Mouse (Mus musculus): ENCODE data around the gene Tbrg1. TPM values are rescaled to one million over a fixed set of nuclear protein-coding genes. Genes with fewer than 3 reads are reported as not detected.

The Tbrg1 gene
- polyA plus RNA-seq, 1 experiment: 159 TPM

DNA sequence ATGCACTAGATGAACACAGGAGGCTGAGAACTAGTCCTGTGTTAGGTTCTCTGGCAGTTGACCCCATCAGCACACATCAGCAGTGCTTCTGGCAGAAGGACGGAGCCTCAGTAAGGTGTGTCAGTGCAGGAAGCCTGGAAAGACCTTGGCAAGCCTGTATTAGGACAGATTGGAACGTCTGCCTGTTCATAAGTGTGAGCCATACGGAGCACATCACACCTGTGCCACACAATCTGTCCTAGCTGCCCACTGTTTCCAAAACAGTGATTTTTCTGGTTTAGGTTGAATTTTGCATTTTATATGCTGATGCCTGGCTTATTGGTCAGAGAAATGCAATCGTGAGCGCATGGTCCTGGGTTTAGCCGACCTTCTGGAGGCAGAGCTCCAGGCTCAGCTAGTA, 35.8 kb downstream of the Tbrg1 start:
- H3K4me3 ChIP-seq (ENCODE audit: insufficient read depth, low read length): no peak overlapping the region
- H3K27ac ChIP-seq (ENCODE audit: insufficient read depth, low read length): no peak overlapping the region
- H3K4me1 ChIP-seq (ENCODE audit: control insufficient read depth, insufficient read depth, low read length): no peaks in the 10 kb centered on the region
- TF ChIP-seq CTCF (IDR thresholded peaks at IDR 0.05; ENCODE audit: borderline replicate concordance, insufficient read depth, low read length) (no peak), POLR2A (IDR thresholded peaks at IDR 0.05; ENCODE audit: low read depth, low read length) (no peak)

DNA sequence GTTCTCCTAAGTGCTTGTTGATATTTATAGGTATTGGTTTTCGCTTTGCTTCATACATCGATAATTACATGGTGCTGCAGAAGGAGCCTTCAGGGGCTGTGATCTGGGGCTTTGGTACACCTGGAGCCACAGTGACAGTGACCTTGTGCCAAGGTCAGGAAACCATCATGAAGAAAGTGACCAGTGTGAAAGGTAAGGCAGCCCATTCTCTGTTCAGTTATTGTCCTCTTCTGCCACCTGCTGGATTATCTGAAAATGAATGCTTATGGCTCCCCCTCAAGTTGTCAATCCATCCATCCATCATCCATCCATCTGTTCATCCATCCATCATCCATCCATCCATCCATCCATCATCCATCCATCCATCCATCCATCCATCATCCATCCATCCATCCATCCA, 40.3 kb downstream of the Tbrg1 start:
- Histone ChIP-seq H3K27ac (ENCODE audit: insufficient read depth, low read length) (no peak overlapping the region), H3K4me3 (ENCODE audit: insufficient read depth, low read length) (no peak overlapping the region), H3K4me1 (ENCODE audit: control insufficient read depth, insufficient read depth, low read length) (no peaks in the 10 kb centered on the region)
- no peak for TF ChIP-seq POLR2A (IDR thresholded peaks at IDR 0.05; ENCODE audit: low read depth, low read length)
- TF ChIP-seq CTCF (IDR thresholded peaks at IDR 0.05; ENCODE audit: borderline replicate concordance, insufficient read depth, low read length): peak; percentile 19; the same call in 1 of the 2 replicates

DNA sequence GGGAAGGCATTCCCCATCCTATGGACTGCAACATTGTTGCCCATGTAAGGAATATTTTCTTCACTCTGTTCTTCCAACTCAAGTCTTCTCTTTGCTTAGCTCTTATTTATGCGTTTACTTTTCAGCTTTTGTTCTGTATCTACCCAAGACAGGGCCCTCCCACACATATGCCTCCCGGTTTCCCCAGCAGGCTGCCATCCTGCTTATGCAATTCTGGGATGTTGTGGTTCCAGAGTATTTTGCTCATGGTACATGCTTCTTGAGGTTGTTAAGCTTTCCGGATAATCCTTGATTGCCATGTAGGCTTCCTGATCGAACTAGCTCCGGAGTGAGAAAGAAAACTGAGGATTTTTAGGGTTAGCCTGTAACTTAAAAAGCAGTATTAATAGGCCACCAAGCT, 41.9 kb downstream of the Tbrg1 start:
- H3K4me3 ChIP-seq (ENCODE audit: insufficient read depth, low read length): no peak overlapping the region
- TF ChIP-seq POLR2A (IDR thresholded peaks at IDR 0.05; ENCODE audit: low read depth, low read length): no peak
- TF ChIP-seq CTCF (IDR thresholded peaks at IDR 0.05; ENCODE audit: borderline replicate concordance, insufficient read depth, low read length): no peak
- no peaks in the 10 kb centered on the region for H3K4me1 ChIP-seq (ENCODE audit: control insufficient read depth, insufficient read depth, low read length)
- no peak overlapping the region for H3K27ac ChIP-seq (ENCODE audit: insufficient read depth, low read length)

DNA sequence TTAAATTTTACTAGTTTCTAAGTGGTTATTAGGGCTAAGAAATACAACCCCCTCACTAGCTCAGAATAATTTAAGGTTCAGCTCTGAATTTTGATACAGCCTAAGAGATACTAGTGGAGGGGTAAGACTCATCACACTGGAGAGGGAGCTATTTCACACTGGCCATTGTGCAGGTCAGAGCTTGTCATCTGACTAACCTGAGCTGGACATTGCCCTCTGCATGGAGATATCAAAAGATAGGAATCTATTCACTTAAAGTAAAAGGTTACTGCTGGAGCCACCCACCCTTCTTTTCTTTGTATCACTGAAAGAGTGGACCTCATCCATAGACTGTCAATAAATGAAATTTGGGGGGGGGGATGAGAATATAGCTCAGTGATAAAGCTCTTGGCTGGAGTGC, 42.8 kb downstream of the Tbrg1 start:
- Histone ChIP-seq H3K27ac (ENCODE audit: insufficient read depth, low read length) (no peak overlapping the region), H3K4me3 (ENCODE audit: insufficient read depth, low read length) (no peak overlapping the region), H3K4me1 (ENCODE audit: control insufficient read depth, insufficient read depth, low read length) (no peaks in the 10 kb centered on the region; the same call in 1 of the 2 replicates)
- TF ChIP-seq POLR2A (IDR thresholded peaks at IDR 0.05; ENCODE audit: low read depth, low read length) (no peak), CTCF (IDR thresholded peaks at IDR 0.05; ENCODE audit: borderline replicate concordance, insufficient read depth, low read length) (no peak)

DNA sequence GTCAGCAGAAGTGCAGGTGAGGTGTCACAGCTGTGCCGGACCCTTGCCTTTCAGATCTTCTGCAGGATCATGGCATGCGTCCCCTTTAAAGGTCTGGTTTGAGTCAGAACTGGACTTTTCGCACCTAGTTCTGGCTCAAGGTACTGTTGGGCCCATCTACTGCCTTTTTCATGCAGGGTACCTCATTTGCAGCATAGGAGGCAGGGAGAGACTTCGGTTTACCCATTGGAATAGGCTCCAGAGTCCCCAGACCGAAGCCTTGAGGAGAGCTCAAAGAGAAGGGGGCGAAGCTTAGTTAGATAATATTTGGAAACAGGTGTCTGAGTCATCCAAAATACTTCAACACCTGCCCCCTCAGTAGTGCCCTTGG, 43.2 kb downstream of the Tbrg1 start:
- no peaks in the 10 kb centered on the region; the same call in 1 of the 2 replicates for H3K4me1 ChIP-seq (ENCODE audit: control insufficient read depth, insufficient read depth, low read length)
- peak overlapping the region; percentile 47 for H3K4me3 ChIP-seq (ENCODE audit: insufficient read depth, low read length)
- TF ChIP-seq CTCF (IDR thresholded peaks at IDR 0.05; ENCODE audit: borderline replicate concordance, insufficient read depth, low read length): no peak
- no peak for TF ChIP-seq POLR2A (IDR thresholded peaks at IDR 0.05; ENCODE audit: low read depth, low read length)
- H3K27ac ChIP-seq (ENCODE audit: insufficient read depth, low read length): no peak overlapping the region

DNA sequence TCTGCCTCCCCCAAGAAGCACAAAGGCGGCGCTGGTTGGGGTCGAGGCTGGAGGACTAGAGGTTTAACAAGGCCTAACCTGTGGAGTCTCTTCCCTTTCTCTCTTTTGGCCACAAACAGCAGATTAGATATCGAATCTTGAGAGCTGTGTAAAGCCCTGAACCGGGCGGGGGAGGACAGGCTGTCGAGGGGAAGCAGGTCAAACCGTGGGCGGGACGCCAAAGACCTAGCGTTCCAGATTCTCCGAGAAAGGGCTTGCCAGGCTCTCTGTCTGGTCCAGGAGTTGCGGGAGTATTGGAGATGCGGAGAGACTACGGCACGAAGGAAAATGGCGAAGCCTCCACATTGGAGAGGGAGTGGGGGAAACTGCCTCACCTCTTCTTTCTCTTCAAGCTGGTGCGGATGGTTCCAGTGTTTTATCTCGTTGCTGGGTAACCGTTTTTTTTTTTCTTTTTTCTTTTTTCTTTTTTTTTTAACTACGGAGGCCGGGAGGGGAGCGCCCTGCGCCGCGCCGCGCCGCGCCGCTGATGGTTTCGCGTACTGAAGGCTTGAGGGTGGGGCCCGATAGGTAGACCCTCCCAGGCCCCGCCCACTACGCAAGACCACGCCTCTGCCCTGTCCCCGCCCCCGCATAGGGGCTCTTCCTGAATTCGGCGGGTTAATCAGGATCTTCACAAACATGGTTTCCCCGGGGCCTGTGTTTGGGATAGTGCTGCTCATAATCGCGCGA, 43.8 kb downstream of the Tbrg1 start, which contains the start of gene Spa17:
Gene Spa17 (minus strand): TSS at position 541 of the 729 bp plus-strand sequence.
- no peaks in the 10 kb centered on the region; the same call in 1 of the 2 replicates for H3K4me1 ChIP-seq (ENCODE audit: control insufficient read depth, insufficient read depth, low read length)
- peak within 1 kb of the TSS; percentile 94 for H3K4me3 ChIP-seq (ENCODE audit: insufficient read depth, low read length)
- no peak within 1 kb of the TSS for H3K27ac ChIP-seq (ENCODE audit: insufficient read depth, low read length)
- TF ChIP-seq CTCF (IDR thresholded peaks at IDR 0.05; ENCODE audit: borderline replicate concordance, insufficient read depth, low read length) (no peak), POLR2A (IDR thresholded peaks at IDR 0.05; ENCODE audit: low read depth, low read length) (peak; percentile 38)

DNA sequence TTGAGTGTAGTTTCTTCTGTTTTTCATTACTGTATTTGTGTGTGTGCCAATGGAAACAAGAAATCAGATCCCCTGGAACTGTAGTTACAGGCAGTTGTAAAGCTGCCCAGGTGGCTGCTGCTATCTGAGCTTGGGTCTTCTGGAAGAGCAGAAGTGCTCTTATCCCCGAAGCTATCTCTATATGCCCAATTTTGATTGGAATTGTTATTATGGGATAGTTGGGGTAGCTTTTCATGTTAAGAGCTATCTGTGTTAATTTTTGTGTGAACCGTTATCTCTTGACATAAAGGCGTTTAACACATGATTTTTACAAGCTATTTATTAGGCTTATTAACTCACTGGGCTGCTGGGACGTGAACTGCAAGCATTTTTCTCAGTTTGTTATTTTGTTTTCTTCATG, 47.6 kb downstream of the Tbrg1 start:
- TF ChIP-seq POLR2A (IDR thresholded peaks at IDR 0.05; ENCODE audit: low read depth, low read length) (no peak), CTCF (IDR thresholded peaks at IDR 0.05; ENCODE audit: borderline replicate concordance, insufficient read depth, low read length) (no peak)
- Histone ChIP-seq H3K4me3 (ENCODE audit: insufficient read depth, low read length) (no peak overlapping the region), H3K27ac (ENCODE audit: insufficient read depth, low read length) (no peak overlapping the region), H3K4me1 (ENCODE audit: control insufficient read depth, insufficient read depth, low read length) (no peaks in the 10 kb centered on the region; the same call in 1 of the 2 replicates)

DNA sequence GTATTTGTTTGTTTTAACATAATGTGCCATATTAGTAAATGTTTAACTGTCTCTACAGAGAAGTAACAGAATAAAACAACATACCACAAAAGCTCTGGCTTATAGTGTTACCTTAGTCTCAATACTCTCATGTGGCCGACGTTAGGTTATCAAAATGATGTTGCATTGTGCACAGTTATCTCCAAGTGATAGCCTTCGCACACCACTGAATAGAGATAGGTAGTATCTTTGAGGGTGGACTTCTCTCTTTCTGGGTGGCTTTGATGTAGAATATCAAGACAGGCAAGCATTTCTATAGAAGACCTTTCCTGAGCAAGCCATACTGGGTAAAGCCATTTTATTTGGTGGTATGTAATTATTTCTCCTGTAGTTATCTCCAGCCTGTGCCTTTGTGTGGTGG, 52.0 kb downstream of the Tbrg1 start:
- TF ChIP-seq POLR2A (IDR thresholded peaks at IDR 0.05; ENCODE audit: low read depth, low read length) (no peak), CTCF (IDR thresholded peaks at IDR 0.05; ENCODE audit: borderline replicate concordance, insufficient read depth, low read length) (no peak)
- H3K4me1 ChIP-seq (ENCODE audit: control insufficient read depth, insufficient read depth, low read length): no peaks in the 10 kb centered on the region; the same call in 1 of the 2 replicates
- no peak overlapping the region for H3K4me3 ChIP-seq (ENCODE audit: insufficient read depth, low read length)
- H3K27ac ChIP-seq (ENCODE audit: insufficient read depth, low read length): no peak overlapping the region

DNA sequence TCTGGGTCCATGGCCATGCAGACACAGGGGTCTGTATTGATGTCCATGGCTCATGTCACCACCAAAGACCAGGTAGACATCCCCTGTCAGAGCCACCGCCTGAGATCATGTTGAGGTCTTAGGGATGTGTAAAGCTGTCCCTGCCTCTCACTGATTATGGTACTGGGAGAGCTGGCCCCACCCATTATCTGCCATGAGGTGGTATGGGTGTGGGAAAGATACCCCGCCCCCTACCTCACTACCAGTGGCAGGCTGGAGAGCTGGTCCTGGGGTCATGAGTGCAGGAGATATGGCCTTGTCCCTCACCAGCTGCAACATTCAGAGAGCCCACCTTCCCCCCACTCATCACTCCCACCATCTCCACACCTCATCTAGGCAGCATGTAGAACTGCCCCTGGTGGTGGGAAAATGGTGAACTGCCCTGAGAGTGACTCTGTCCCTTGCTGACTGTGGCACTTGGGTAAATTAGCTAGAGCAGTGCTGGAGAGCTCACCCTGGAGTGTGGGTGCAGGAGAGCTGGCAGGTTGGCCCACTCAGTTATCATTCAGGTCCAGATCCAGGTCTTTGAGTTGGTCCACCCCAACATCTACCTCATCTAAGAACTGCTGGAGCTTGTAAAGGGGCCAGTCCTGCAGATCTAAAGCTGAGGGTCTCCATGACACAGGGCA, 56.4 kb downstream of the Tbrg1 start:
- Histone ChIP-seq H3K4me1 (ENCODE audit: control insufficient read depth, insufficient read depth, low read length) (no peaks in the 10 kb centered on the region), H3K4me3 (ENCODE audit: insufficient read depth, low read length) (no peak overlapping the region), H3K27ac (ENCODE audit: insufficient read depth, low read length) (no peak overlapping the region)
- no peak for TF ChIP-seq CTCF (IDR thresholded peaks at IDR 0.05; ENCODE audit: borderline replicate concordance, insufficient read depth, low read length)
- TF ChIP-seq POLR2A (IDR thresholded peaks at IDR 0.05; ENCODE audit: low read depth, low read length): no peak

Other genes with a start within 250 kb of the Tbrg1 start
- 0.56 and 0.77 TPM in 2 replicates for gene Robo3, start 224.1 kb downstream of the Tbrg1 start, polyA plus RNA-seq (2011; ENCODE audit: insufficient read length, low read depth, missing spikeins)
- 22.0 and 32.3 TPM in 2 replicates for gene Msantd2, start 168.0 kb downstream of the Tbrg1 start, polyA plus RNA-seq (2011; ENCODE audit: insufficient read length, low read depth, missing spikeins)
- gene Esam, start 129.2 kb downstream of the Tbrg1 start, polyA plus RNA-seq (2011; ENCODE audit: insufficient read length, low read depth, missing spikeins): 0.28 and 0.62 TPM in 2 replicates
- gene Vsig2, start 118.1 kb downstream of the Tbrg1 start, polyA plus RNA-seq (2011; ENCODE audit: insufficient read length, low read depth, missing spikeins): not detected in 2 replicates
- 0.75 TPM in 1 of 2 replicates, not detected in the other for gene Nrgn, start 104.4 kb downstream of the Tbrg1 start, polyA plus RNA-seq (2011; ENCODE audit: insufficient read length, low read depth, missing spikeins)
- gene Siae, start 101.6 kb downstream of the Tbrg1 start, polyA plus RNA-seq (2011; ENCODE audit: insufficient read length, low read depth, missing spikeins): 10.5 and 16.1 TPM in 2 replicates
- gene Spa17, start 43.6 kb downstream of the Tbrg1 start, polyA plus RNA-seq (2011; ENCODE audit: insufficient read length, low read depth, missing spikeins): 2.5 and 3.5 TPM in 2 replicates
- not detected in 2 replicates for gene Panx3, start 11.9 kb upstream of the Tbrg1 start, polyA plus RNA-seq (2011; ENCODE audit: insufficient read length, low read depth, missing spikeins)
- gene Olfr160, start 58.9 kb upstream of the Tbrg1 start, polyA plus RNA-seq (2011; ENCODE audit: insufficient read length, low read depth, missing spikeins): not detected in 2 replicates
- not detected in 2 replicates for gene Olfr874, start 87.8 kb upstream of the Tbrg1 start, polyA plus RNA-seq (2011; ENCODE audit: insufficient read length, low read depth, missing spikeins)
- gene Olfr875, start 114.5 kb upstream of the Tbrg1 start, polyA plus RNA-seq (2011; ENCODE audit: insufficient read length, low read depth, missing spikeins): not detected in 2 replicates
- gene Olfr876, start 145.7 kb upstream of the Tbrg1 start, polyA plus RNA-seq (2011; ENCODE audit: insufficient read length, low read depth, missing spikeins): not detected in 2 replicates
- not detected in 2 replicates for gene Olfr877, start 197.0 kb upstream of the Tbrg1 start, polyA plus RNA-seq (2011; ENCODE audit: insufficient read length, low read depth, missing spikeins)
- gene Olfr145, start 239.4 kb upstream of the Tbrg1 start, polyA plus RNA-seq (2011; ENCODE audit: insufficient read length, low read depth, missing spikeins): not detected in 2 replicates